Comparison of ENCODE assay signal across 25 mouse cellular contexts in the genomic region with DNA sequence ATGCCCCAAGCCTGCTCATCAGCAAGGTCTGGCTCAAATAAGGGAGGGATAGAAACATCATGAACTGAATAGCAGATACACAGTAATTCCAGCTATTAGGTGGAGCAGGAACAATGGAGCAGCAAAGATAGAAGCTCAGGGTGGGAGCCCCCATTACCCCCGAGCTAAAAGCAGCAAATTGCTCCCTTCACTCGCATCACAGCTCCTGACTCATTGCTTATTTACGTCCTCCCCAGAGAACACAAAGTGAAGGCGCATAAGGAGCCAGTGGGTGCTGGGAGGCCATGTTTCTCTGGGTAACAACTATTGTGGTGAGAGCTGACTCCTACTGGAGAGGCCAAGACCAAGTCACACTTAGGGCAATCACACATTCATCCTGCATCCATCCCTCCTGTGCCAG. TPM values are rescaled to one million over a fixed set of nuclear protein-coding genes. Genes with fewer than 3 reads are reported as not detected.
DNase-seq lines count a peak whose midpoint lies in the region; ATAC-seq and TF ChIP-seq lines count a peak whose summit lies in the region.
"Had no signal": no experiment of that assay in that cellular context is flagged by ENCODE, and none has a peak within 500 bp of the region (broad histone marks: within the 10 kb centered on the region; RNA-seq: fewer than 3 reads in every experiment).

No protein-coding gene starts in this region.

- no peak overlapping the region for H3K27ac ChIP-seq in heart, adult 2 months
- peak overlapping the region; percentile 33; the same call in 1 of the 2 replicates for H3K27ac ChIP-seq in neural tube, embryonic 13.5 days (replicated peaks)
- H3K27ac ChIP-seq in olfactory bulb, adult 2 months (ENCODE audit: insufficient read depth, low read depth, low read length) = peak overlapping the region; percentile 97
- H3K27ac ChIP-seq: embryonic facial prominence, embryonic 10.5 days; embryonic facial prominence, embryonic 12.5 days; forebrain, embryonic 13.5 days; forebrain, embryonic 15.5 days had no signal

- 74% methylated on average over 4 of the region's 4 CpGs for WGBS in heart, adult 2 months
- 28% methylated on average over 4 of the region's 4 CpGs for WGBS in neural tube, embryonic 13.5 days
- WGBS in olfactory bulb, adult 2 months = 24% methylated on average over 4 of the region's 4 CpGs

- peaks cover 2% of the 10 kb centered on the region; the same call in 1 of the 2 replicates for H3K4me1 ChIP-seq in heart, adult 2 months (ENCODE audit: control insufficient read depth, insufficient read depth, low read length)
- peaks cover 14% of the 10 kb centered on the region for H3K4me1 ChIP-seq in neural tube, embryonic 13.5 days (replicated peaks)
- H3K4me1 ChIP-seq in olfactory bulb, adult 2 months (ENCODE audit: control insufficient read depth, insufficient read depth, low read length) = peaks cover 22% of the 10 kb centered on the region
- H3K4me1 ChIP-seq: embryonic facial prominence, embryonic 10.5 days; embryonic facial prominence, embryonic 12.5 days; forebrain, embryonic 13.5 days; forebrain, embryonic 15.5 days had no signal

- intact Hi-C loops in heart, adult 2 months (cut with DNase I) = no loop called here

- TF ChIP-seq CTCF in heart, adult 2 months (IDR thresholded peaks at IDR 0.05) = no peak
- TF ChIP-seq CTCF in olfactory bulb, adult 2 months (IDR thresholded peaks at IDR 0.05; ENCODE audit: insufficient read depth, low read depth, low read length) = no peak

- no peak overlapping the region for H3K4me3 ChIP-seq in heart, adult 2 months
- H3K4me3 ChIP-seq in neural tube, embryonic 13.5 days = no peak overlapping the region
- H3K4me3 ChIP-seq in olfactory bulb, adult 2 months (ENCODE audit: insufficient read depth, low read depth, low read length) = no peak overlapping the region
- H3K4me3 ChIP-seq: embryonic facial prominence, embryonic 10.5 days; embryonic facial prominence, embryonic 12.5 days; forebrain, embryonic 13.5 days; forebrain, embryonic 15.5 days had no signal

- no peak overlapping the region for H3K4me2 ChIP-seq in neural tube, embryonic 13.5 days
- H3K4me2 ChIP-seq: embryonic facial prominence, embryonic 12.5 days; forebrain, embryonic 13.5 days; forebrain, embryonic 15.5 days had no signal

- ATAC-seq in neural tube, embryonic 13.5 days (ENCODE audit: low read depth) = no peak
- ATAC-seq: activated CD4-positive, CD25-positive, alpha-beta regulatory T cell, adult 4 months; CD4-positive, CD25-positive, alpha-beta regulatory T cell, adult 4 months; forebrain, embryonic 13.5 days; forebrain, embryonic 15.5 days; Patski had no signal

- TF ChIP-seq POLR2A in heart, adult 2 months (IDR thresholded peaks at IDR 0.05; ENCODE audit: insufficient read depth, low read depth, low read length) = no peak
- TF ChIP-seq POLR2A in olfactory bulb, adult 2 months (IDR thresholded peaks at IDR 0.05; ENCODE audit: insufficient read depth, low read depth, low read length) = no peak

- no peaks in the 10 kb centered on the region for H3K27me3 ChIP-seq in heart, adult 2 months (ENCODE audit: control insufficient read depth, insufficient read depth, low read length)
- H3K27me3 ChIP-seq in neural tube, embryonic 13.5 days = no peaks in the 10 kb centered on the region
- H3K27me3 ChIP-seq: CH12.LX; embryonic facial prominence, embryonic 12.5 days; forebrain, embryonic 13.5 days; forebrain, embryonic 15.5 days; Patski had no signal

- TF ChIP-seq EP300 in heart, adult 2 months (IDR thresholded peaks at IDR 0.05; ENCODE audit: insufficient read depth, low read depth, low read length) = no peak

- no peaks in the 10 kb centered on the region for H3K36me3 ChIP-seq in heart, adult 2 months (ENCODE audit: control insufficient read depth, insufficient read depth, low read length)
- H3K36me3 ChIP-seq in neural tube, embryonic 13.5 days = no peaks in the 10 kb centered on the region
- H3K36me3 ChIP-seq: embryonic facial prominence, embryonic 10.5 days; embryonic facial prominence, embryonic 12.5 days; forebrain, embryonic 15.5 days; G1E had no signal

- no peaks in the 10 kb centered on the region for H3K79me2 ChIP-seq in heart, adult 2 months (replicated peaks; ENCODE audit: control insufficient read depth, insufficient read depth, low read length)

- peak; percentile 80 for DNase-seq in heart, adult 11 months
- no peak for DNase-seq in heart, adult 2 months
- no peak for DNase-seq in neural tube, embryonic 10.5 days (ENCODE audit: extremely low spot score, low spot score)
- no peak for DNase-seq in thymus, postnatal 36 days
- no peak for DNase-seq in thymus, postnatal 25 days
- DNase-seq: adrenal gland, adult 8-10 months; adrenal gland, postnatal 14 days; adrenal gland, postnatal 36 days; B cell, adult 2 months; cerebellum, adult 11-12 months; cerebellum, adult 2 months; cerebellum, adult 9-10 months; cerebellum, postnatal 10 days; cerebellum, postnatal 25 days had no signal

- no peaks in the 10 kb centered on the region for H3K9me3 ChIP-seq in neural tube, embryonic 13.5 days
- H3K9me3 ChIP-seq: embryonic facial prominence, embryonic 10.5 days; embryonic facial prominence, embryonic 12.5 days; forebrain, embryonic 13.5 days; forebrain, embryonic 15.5 days; G1E had no signal

- no peak overlapping the region for H3K9ac ChIP-seq in heart, adult 2 months (ENCODE audit: low read depth, low read length)
- no peak overlapping the region for H3K9ac ChIP-seq in neural tube, embryonic 13.5 days
- H3K9ac ChIP-seq: embryonic facial prominence, embryonic 12.5 days; forebrain, embryonic 13.5 days; forebrain, embryonic 15.5 days had no signal

RNA-seq across cellular contexts. Expression of gene Nat8l, which starts 34.3 kb away (rescaled TPM):
- total RNA-seq in heart, adult 2 months (2021) = 1 to 10 TPM; 1.1 TPM
- polyA plus RNA-seq in heart, adult 2 months (2012; rRNA removed) = 3.1 and 5.7 TPM in 2 replicates
- 4.3 and 4.7 TPM in 2 replicates for polyA plus RNA-seq in neural tube, embryonic 13.5 days (2015; fragmentation: Nextera tagmentation; extraction: Ambion mirVana)
- 93.3 TPM in 1 of 2 replicates, not detected in the other for polyA plus RNA-seq in olfactory bulb, adult 2 months (2012; ENCODE audit: insufficient read depth, insufficient read length, low replicate concordance, missing spikeins)
- total RNA-seq: G1E had no signal
- polyA plus RNA-seq: activated CD4-positive, CD25-positive, alpha-beta regulatory T cell, adult 4 months; CD4-positive, CD25-positive, alpha-beta regulatory T cell, adult 4 months; G1E had no signal

RNA-seq across cellular contexts. Expression of gene Gm1673, which starts 46.9 kb away (rescaled TPM):
- 1 to 10 TPM; 2.2 to 2.6 TPM for total RNA-seq in heart, adult 2 months (2021)
- polyA plus RNA-seq in heart, adult 2 months (2012; rRNA removed) = 3.7 and 7.6 TPM in 2 replicates
- 369 and 526 TPM in 2 replicates for polyA plus RNA-seq in neural tube, embryonic 13.5 days (2015; fragmentation: Nextera tagmentation; extraction: Ambion mirVana)
- polyA plus RNA-seq in olfactory bulb, adult 2 months (2012; ENCODE audit: insufficient read depth, insufficient read length, low replicate concordance, missing spikeins) = not detected in 2 replicates
- total RNA-seq: CH12.LX, G1E had no signal
- polyA plus RNA-seq: activated CD4-positive, CD25-positive, alpha-beta regulatory T cell, adult 4 months; CD4-positive, CD25-positive, alpha-beta regulatory T cell, adult 4 months; G1E had no signal

Comparison
In these comparisons a context has a peak if more than half of its experiments do, and no peak if none do; other contexts are left out.
1. RNA of gene Gm1673, which starts 46.9 kb away (polyA plus RNA-seq): 369 to 526 TPM in neural tube, embryonic 13.5 days; 3.7 to 7.6 TPM in heart, adult 2 months and not detected in olfactory bulb, adult 2 months; every median in the first group is over 10 times any median in the second.